Mouse (Mus musculus): Measurements from ENCODE around the gene Zfp90. TPM values are rescaled to one million over a fixed set of nuclear protein-coding genes. Genes with fewer than 3 reads are reported as not detected.

Zfp90 gene
- polyA plus RNA-seq, 1 experiment from 2014 or later: 27.8 TPM

DNA sequence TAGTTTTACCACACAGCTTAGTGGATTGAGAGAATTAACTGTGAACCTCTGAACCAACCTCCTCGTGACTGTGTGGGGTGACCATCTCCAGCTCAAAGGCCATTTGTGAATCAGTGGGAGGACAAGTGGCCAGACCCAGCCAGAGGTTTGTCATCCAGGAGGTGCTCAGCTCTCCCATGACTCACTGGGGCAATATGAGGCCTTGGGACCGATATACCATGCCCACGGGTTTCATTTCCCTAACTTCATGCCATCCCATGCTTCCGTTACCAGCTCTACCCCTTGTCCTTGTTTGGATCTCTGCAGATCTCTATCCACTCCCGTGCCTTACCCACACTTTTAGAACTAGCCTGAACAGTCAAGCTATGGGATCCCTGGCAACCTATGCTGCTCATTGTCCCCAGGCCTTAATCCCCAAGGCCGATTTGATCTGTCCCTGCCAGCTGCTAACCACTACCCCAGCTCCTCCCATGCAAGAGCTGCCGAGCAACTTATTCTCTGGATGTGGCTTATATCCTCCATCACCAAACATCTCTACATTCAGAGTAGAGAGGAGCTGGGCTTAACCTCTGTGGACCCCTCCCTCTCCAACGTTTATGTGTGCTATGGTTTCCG is 27.2 kb upstream of the Zfp90 start:
- Histone ChIP-seq H3K9ac (ENCODE audit: low read length) (no peak overlapping the region), H3K4me2 (ENCODE audit: low read depth) (no peak overlapping the region), H3K4me1 (ENCODE audit: control insufficient read depth, insufficient read depth, low read length) (no peaks in the 10 kb centered on the region), H3K27me3 (ENCODE audit: control insufficient read depth, insufficient read depth, low read length) (no peaks in the 10 kb centered on the region), H3K36me3 (ENCODE audit: control insufficient read depth, insufficient read depth, low read length) (no peaks in the 10 kb centered on the region), H3K27ac (ENCODE audit: low read depth, low read length) (no peak overlapping the region), H3K9me3 (ENCODE audit: control insufficient read depth, low read length) (no peaks in the 10 kb centered on the region), H3K4me3 (ENCODE audit: low read depth, low read length) (no peak overlapping the region)
- DNase-seq (ENCODE audit: low spot score): no peak
- no peak for ATAC-seq (ENCODE audit: insufficient read depth, low FRiP score, low TSS enrichment)
- 86% methylated on average over 9 of the region's 9 CpGs for WGBS

DNA sequence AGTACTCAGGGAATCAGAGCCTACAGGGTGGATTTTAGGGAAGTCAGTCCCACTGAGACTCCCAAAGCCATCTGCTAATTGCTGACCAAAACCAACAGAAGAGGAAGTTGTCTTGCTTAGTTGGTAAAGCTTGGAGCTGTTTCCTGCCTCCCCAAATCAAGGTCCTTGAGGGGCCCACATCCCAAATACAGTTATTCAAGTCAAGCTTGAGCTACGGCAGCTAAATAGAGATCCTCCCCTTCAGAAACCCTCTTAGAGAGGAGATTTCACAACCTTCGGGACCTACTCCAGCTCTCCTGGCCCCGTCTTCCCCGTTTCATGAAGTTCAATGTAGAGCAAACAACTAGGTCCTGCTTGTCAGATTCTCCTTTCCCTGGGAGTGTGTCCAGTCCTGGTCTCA is 20.6 kb upstream of the Zfp90 start:
- Histone ChIP-seq H3K27me3 (ENCODE audit: control insufficient read depth, insufficient read depth, low read length) (no peaks in the 10 kb centered on the region), H3K9me3 (ENCODE audit: control insufficient read depth, low read length) (no peaks in the 10 kb centered on the region), H3K9ac (ENCODE audit: low read length) (no peak overlapping the region), H3K4me2 (ENCODE audit: low read depth) (no peak overlapping the region), H3K4me1 (ENCODE audit: control insufficient read depth, insufficient read depth, low read length) (no peaks in the 10 kb centered on the region), H3K27ac (ENCODE audit: low read depth, low read length) (no peak overlapping the region), H3K4me3 (ENCODE audit: low read depth, low read length) (no peak overlapping the region), H3K36me3 (ENCODE audit: control insufficient read depth, insufficient read depth, low read length) (no peaks in the 10 kb centered on the region)
- 85% methylated on average over 4 of the region's 4 CpGs for WGBS
- DNase-seq (ENCODE audit: low spot score): no peak
- ATAC-seq (ENCODE audit: insufficient read depth, low FRiP score, low TSS enrichment): no peak

DNA sequence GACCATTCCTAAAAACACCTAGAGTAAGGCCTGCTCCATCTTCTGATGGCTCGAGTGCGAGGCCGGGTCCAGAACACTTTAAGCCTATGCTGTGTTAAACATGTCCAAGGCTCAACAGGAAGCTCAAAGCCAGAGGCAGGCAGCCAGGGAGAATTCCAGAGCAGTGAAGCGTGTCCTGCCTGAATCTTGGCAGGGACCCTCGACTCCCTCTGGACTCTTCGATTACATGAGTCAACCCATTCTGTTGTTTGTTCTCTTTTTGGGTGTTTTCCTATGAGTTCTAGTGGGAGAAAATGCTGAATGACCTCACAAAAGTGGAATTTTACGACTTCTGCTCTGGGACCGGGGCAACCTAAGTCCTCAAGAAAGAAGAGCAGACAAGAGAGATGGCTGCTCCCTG is 15.4 kb upstream of the Zfp90 start:
- H3K36me3 ChIP-seq (ENCODE audit: control insufficient read depth, insufficient read depth, low read length): no peaks in the 10 kb centered on the region
- WGBS: 64% methylated on average over 8 of the region's 8 CpGs
- H3K4me1 ChIP-seq (ENCODE audit: control insufficient read depth, insufficient read depth, low read length): peaks cover under 1% of the 10 kb centered on the region
- no peak overlapping the region for H3K4me3 ChIP-seq (ENCODE audit: low read depth, low read length)
- no peak for ATAC-seq (ENCODE audit: insufficient read depth, low FRiP score, low TSS enrichment)
- H3K27me3 ChIP-seq (ENCODE audit: control insufficient read depth, insufficient read depth, low read length): no peaks in the 10 kb centered on the region
- DNase-seq (ENCODE audit: low spot score): no peak
- H3K4me2 ChIP-seq (ENCODE audit: low read depth): no peak overlapping the region
- no peak overlapping the region for H3K27ac ChIP-seq (ENCODE audit: low read depth, low read length)
- no peaks in the 10 kb centered on the region for H3K9me3 ChIP-seq (ENCODE audit: control insufficient read depth, low read length)
- H3K9ac ChIP-seq (ENCODE audit: low read length): no peak overlapping the region

DNA sequence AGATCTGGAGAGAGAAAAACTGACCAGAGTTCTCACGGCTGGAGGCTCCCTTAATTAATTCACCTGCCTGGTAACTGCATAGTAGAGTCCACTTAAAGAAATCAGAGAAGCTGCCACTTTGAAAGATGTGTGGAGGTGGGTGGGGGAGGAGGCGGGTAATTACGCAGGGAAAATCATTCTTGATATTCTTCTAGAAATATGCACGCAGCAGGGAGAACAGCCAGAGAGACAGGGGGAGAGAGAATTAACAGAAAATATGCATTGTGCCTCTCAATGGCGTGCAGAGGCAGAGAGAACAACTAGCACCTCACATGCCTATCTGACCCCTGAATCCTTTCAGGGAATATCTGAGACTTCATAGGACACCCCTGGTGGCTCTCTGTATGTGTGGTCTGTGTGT is 14.9 kb upstream of the Zfp90 start:
- Histone ChIP-seq H3K27me3 (ENCODE audit: control insufficient read depth, insufficient read depth, low read length) (no peaks in the 10 kb centered on the region), H3K4me2 (ENCODE audit: low read depth) (no peak overlapping the region)
- DNase-seq (ENCODE audit: low spot score): no peak

DNA sequence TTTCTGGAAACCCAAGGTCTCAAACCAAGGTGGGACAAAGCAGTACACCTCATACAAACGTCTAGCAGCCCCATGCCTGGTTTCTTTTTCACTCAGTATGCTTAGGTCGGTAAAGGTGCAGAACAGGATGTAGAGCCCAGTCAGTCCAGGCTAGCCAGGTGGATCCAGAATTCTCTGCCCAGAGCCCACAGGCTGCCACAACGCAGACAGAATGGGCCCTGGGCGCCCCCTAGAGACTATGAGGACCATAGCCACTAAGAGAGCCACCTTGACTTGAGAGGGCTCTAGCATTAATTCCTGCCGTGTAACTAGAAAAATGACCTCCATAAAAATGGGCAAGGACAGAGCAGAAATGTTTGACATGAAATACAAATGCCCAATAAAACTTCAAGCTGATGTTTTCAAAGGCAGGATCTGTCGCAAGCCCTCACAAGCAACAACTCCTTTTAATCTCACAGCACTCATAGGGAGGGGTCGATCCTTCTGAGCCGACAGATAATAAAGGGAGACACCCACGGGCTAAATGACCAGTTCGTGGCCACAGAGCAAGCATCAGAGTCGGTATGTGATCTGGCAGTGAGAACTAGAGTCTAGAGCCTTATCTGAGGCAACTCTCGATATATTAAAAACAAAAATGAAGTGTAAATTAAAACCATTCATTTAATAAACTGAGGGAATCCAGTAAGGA is 11.7 kb upstream of the Zfp90 start:
- 44% methylated on average over 12 of the region's 12 CpGs for WGBS
- Histone ChIP-seq H3K9me3 (ENCODE audit: control insufficient read depth, low read length) (no peaks in the 10 kb centered on the region), H3K36me3 (ENCODE audit: control insufficient read depth, insufficient read depth, low read length) (no peaks in the 10 kb centered on the region), H3K27ac (ENCODE audit: low read depth, low read length) (no peak overlapping the region), H3K4me3 (ENCODE audit: low read depth, low read length) (no peak overlapping the region), H3K4me2 (ENCODE audit: low read depth) (no peak overlapping the region), H3K27me3 (ENCODE audit: control insufficient read depth, insufficient read depth, low read length) (no peaks in the 10 kb centered on the region), H3K9ac (ENCODE audit: low read length) (no peak overlapping the region), H3K4me1 (ENCODE audit: control insufficient read depth, insufficient read depth, low read length) (peaks cover 6% of the 10 kb centered on the region)
- ATAC-seq (ENCODE audit: insufficient read depth, low FRiP score, low TSS enrichment): no peak
- DNase-seq (ENCODE audit: low spot score): peak; percentile 70

More for the DNA sequence above, 14.9 kb upstream of the Zfp90 start:
- no peaks in the 10 kb centered on the region for H3K9me3 ChIP-seq (ENCODE audit: control insufficient read depth, low read length)
- H3K27ac ChIP-seq (ENCODE audit: low read depth, low read length): no peak overlapping the region
- H3K4me1 ChIP-seq (ENCODE audit: control insufficient read depth, insufficient read depth, low read length): peaks cover 5% of the 10 kb centered on the region
- no peak overlapping the region for H3K4me3 ChIP-seq (ENCODE audit: low read depth, low read length)
- 62% methylated on average over 5 of the region's 5 CpGs for WGBS
- ATAC-seq (ENCODE audit: insufficient read depth, low FRiP score, low TSS enrichment): no peak
- no peaks in the 10 kb centered on the region for H3K36me3 ChIP-seq (ENCODE audit: control insufficient read depth, insufficient read depth, low read length)
- H3K9ac ChIP-seq (ENCODE audit: low read length): no peak overlapping the region

DNA sequence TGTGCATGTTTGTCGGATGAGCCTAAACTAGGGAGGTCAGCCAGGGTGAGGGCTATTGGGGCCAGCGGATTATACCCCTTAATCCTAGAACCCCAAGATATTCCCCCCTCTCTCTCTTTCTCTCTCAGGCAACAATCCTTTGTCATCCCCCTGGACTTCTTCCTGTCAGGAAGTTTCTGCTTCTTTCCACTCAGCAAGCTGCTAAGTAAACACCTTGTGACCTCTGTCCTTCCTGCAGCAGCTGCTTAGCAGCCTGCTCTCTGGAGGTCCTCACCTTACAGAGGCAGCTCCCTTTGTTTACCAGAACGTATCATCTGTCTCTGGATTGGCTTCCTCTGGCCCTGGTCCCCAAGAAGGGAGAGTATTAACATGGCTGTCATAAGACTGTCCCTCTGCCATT is 10.3 kb upstream of the Zfp90 start:
- H3K9ac ChIP-seq (ENCODE audit: low read length): no peak overlapping the region; the same call in 1 of the 2 replicates
- no peak overlapping the region for H3K4me2 ChIP-seq (ENCODE audit: low read depth)
- no peak overlapping the region for H3K4me3 ChIP-seq (ENCODE audit: low read depth, low read length)
- peaks cover 6% of the 10 kb centered on the region for H3K4me1 ChIP-seq (ENCODE audit: control insufficient read depth, insufficient read depth, low read length)
- DNase-seq (ENCODE audit: low spot score) (no peak), ATAC-seq (ENCODE audit: insufficient read depth, low FRiP score, low TSS enrichment) (no peak)
- WGBS: 49% methylated on average over 3 of the region's 3 CpGs
- H3K27ac ChIP-seq (ENCODE audit: low read depth, low read length): no peak overlapping the region
- H3K27me3 ChIP-seq (ENCODE audit: control insufficient read depth, insufficient read depth, low read length): no peaks in the 10 kb centered on the region
- H3K36me3 ChIP-seq (ENCODE audit: control insufficient read depth, insufficient read depth, low read length): no peaks in the 10 kb centered on the region
- no peaks in the 10 kb centered on the region for H3K9me3 ChIP-seq (ENCODE audit: control insufficient read depth, low read length)

DNA sequence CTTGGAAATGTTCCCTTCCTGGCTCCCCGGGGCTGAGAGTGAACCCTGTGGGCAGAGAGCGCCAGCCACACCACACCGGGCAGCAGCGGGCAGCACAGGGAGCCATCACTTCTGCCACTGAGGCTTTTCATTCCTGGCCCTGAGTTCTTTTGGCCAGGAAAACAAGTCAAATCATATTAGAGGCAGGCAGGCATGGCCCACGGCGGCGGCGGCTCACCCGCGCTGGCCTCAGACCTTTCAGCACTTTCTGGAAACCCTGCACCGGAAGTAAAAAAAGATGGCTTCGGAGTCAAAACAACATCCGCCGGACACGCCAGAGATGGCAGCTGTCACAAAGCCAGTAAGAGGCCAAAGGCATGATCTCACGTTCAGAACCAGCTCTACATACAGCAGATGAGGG is 9.3 kb upstream of the Zfp90 start:
- H3K27me3 ChIP-seq (ENCODE audit: control insufficient read depth, insufficient read depth, low read length): no peaks in the 10 kb centered on the region
- no peak overlapping the region for H3K9ac ChIP-seq (ENCODE audit: low read length)
- no peak for DNase-seq (ENCODE audit: low spot score)
- no peak overlapping the region for H3K4me3 ChIP-seq (ENCODE audit: low read depth, low read length)
- H3K4me2 ChIP-seq (ENCODE audit: low read depth): no peak overlapping the region
- ATAC-seq (ENCODE audit: insufficient read depth, low FRiP score, low TSS enrichment): no peak
- H3K9me3 ChIP-seq (ENCODE audit: control insufficient read depth, low read length): no peaks in the 10 kb centered on the region
- peaks cover 6% of the 10 kb centered on the region for H3K4me1 ChIP-seq (ENCODE audit: control insufficient read depth, insufficient read depth, low read length)
- no peak overlapping the region for H3K27ac ChIP-seq (ENCODE audit: low read depth, low read length)
- 78% methylated on average over 16 of the region's 16 CpGs for WGBS
- no peaks in the 10 kb centered on the region for H3K36me3 ChIP-seq (ENCODE audit: control insufficient read depth, insufficient read depth, low read length)

DNA sequence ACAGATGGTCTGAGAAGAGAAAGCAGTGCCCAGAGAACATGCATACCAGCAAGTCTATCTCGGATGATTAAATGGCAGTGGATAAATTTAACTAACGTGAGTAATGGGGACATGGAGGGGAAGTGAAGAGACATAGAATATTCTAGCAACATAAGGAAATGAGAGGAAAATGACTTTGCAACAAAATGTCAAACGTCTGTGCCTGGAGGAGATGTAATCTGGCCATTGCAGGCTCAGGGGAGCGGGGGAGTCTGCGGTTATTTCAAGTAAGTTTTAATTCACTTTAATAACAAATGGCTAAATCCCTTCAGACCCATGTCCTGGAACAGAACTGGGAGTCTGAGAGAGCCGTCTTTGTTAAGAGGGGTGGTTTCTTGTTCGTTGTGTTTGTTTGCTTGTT is 5.1 kb upstream of the Zfp90 start:
- Histone ChIP-seq H3K4me3 (ENCODE audit: low read depth, low read length) (no peak overlapping the region), H3K9me3 (ENCODE audit: control insufficient read depth, low read length) (no peaks in the 10 kb centered on the region), H3K4me1 (ENCODE audit: control insufficient read depth, insufficient read depth, low read length) (peaks cover 6% of the 10 kb centered on the region), H3K27ac (ENCODE audit: low read depth, low read length) (no peak overlapping the region), H3K27me3 (ENCODE audit: control insufficient read depth, insufficient read depth, low read length) (no peaks in the 10 kb centered on the region), H3K4me2 (ENCODE audit: low read depth) (no peak overlapping the region), H3K36me3 (ENCODE audit: control insufficient read depth, insufficient read depth, low read length) (no peaks in the 10 kb centered on the region), H3K9ac (ENCODE audit: low read length) (no peak overlapping the region)
- DNase-seq (ENCODE audit: low spot score) (no peak), ATAC-seq (ENCODE audit: insufficient read depth, low FRiP score, low TSS enrichment) (no peak)
- WGBS: 73% methylated on average over 7 of the region's 7 CpGs

DNA sequence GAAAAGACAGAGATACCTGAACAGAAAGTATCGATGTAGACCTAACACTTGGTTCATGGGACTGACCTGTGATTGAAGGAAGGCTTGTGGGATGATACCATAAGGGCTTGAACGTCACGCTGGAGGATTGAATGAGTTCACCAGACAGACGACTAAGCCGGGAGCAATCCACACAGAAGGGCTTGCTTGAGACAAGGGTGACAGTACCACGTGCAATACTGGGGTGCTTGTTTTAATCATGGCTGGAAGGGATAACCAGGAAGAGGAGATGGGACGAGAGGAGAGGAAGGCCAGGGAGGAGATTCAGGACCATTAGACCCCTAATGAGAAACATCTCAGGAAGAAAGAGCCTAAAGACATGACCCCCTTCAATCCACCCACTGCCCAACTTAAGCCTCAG is 4.6 kb upstream of the Zfp90 start:
- no peaks in the 10 kb centered on the region for H3K36me3 ChIP-seq (ENCODE audit: control insufficient read depth, insufficient read depth, low read length)
- no peak overlapping the region for H3K4me3 ChIP-seq (ENCODE audit: low read depth, low read length)
- DNase-seq (ENCODE audit: low spot score): no peak
- no peaks in the 10 kb centered on the region for H3K9me3 ChIP-seq (ENCODE audit: control insufficient read depth, low read length)
- no peak overlapping the region for H3K4me2 ChIP-seq (ENCODE audit: low read depth)
- H3K4me1 ChIP-seq (ENCODE audit: control insufficient read depth, insufficient read depth, low read length): peaks cover 4% of the 10 kb centered on the region; the same call in 1 of the 2 replicates
- H3K27ac ChIP-seq (ENCODE audit: low read depth, low read length): no peak overlapping the region
- H3K9ac ChIP-seq (ENCODE audit: low read length): no peak overlapping the region
- no peak for ATAC-seq (ENCODE audit: insufficient read depth, low FRiP score, low TSS enrichment)
- no peaks in the 10 kb centered on the region for H3K27me3 ChIP-seq (ENCODE audit: control insufficient read depth, insufficient read depth, low read length)
- WGBS: 74% methylated on average over 7 of the region's 7 CpGs

Measured in neural tube, embryonic 11.5 days (tissue).